Comparison of ENCODE assay signal across 13 mouse cellular contexts in genomic region chr15:85615075-85615474, GRCm38 (mm10). TPM values are rescaled to one million over a fixed set of nuclear protein-coding genes. Genes with fewer than 3 reads are reported as not detected.
DNase-seq lines count a peak whose midpoint lies in the region; ATAC-seq and TF ChIP-seq lines count a peak whose summit lies in the region.
"Had no signal": no experiment of that assay in that cellular context is flagged by ENCODE, and none has a peak within 500 bp of the region (broad histone marks: within the 10 kb centered on the region; RNA-seq: fewer than 3 reads in every experiment).

No protein-coding gene starts in this region.

- TF ChIP-seq POLR2A in heart, adult 2 months (IDR thresholded peaks at IDR 0.05; ENCODE audit: insufficient read depth, low read depth, low read length): no peak

- 44% methylated on average over 22 of the region's 22 CpGs for WGBS in heart, embryonic 14.5 days
- WGBS in heart, adult 2 months: 71% methylated on average over 22 of the region's 22 CpGs
- 44% methylated on average over 22 of the region's 22 CpGs for WGBS in lung, embryonic 15.5 days
- 41% methylated on average over 22 of the region's 22 CpGs for WGBS in embryonic facial prominence, embryonic 13.5 days
- 39% methylated on average over 22 of the region's 22 CpGs for WGBS in stomach, postnatal 0 days

- no peak overlapping the region for H3K4me3 ChIP-seq in heart, embryonic 14.5 days (ENCODE audit: control insufficient read depth in 1 of 2, insufficient read depth in 1 of 2, low read depth in 1 of 2, low read length in 2 of 2)
- no peak overlapping the region for H3K4me3 ChIP-seq in heart, adult 2 months
- no peak overlapping the region for H3K4me3 ChIP-seq in lung, embryonic 15.5 days
- no peak overlapping the region for H3K4me3 ChIP-seq in embryonic facial prominence, embryonic 13.5 days
- H3K4me3 ChIP-seq in stomach, postnatal 0 days (ENCODE audit: low read depth, low read length): no peak overlapping the region
- H3K4me3 ChIP-seq: erythroblast, embryonic 14.5 days had no signal

- peaks cover 3% of the 10 kb centered on the region; the same call in 1 of the 2 replicates for H3K9me3 ChIP-seq in heart, embryonic 14.5 days (ENCODE audit: control insufficient read depth, low read length)
- H3K9me3 ChIP-seq in lung, embryonic 15.5 days: no peaks in the 10 kb centered on the region
- peaks cover 7% of the 10 kb centered on the region for H3K9me3 ChIP-seq in embryonic facial prominence, embryonic 13.5 days
- H3K9me3 ChIP-seq in stomach, postnatal 0 days (ENCODE audit: control insufficient read depth, low read length): 0 out of 2 replicates have a peak, but pooled peaks cover 3% of the 10 kb centered on the region

- no peak for TF ChIP-seq CTCF in heart, adult 2 months (IDR thresholded peaks at IDR 0.05)
- no peak for TF ChIP-seq CTCF in stomach, postnatal 0 days (IDR thresholded peaks at IDR 0.05; ENCODE audit: low read depth)

- TF ChIP-seq EP300 in heart, adult 2 months (IDR thresholded peaks at IDR 0.05; ENCODE audit: insufficient read depth, low read depth, low read length): no peak
- TF ChIP-seq EP300 in stomach, postnatal 0 days (optimal IDR thresholded peaks at IDR 0.05): no peak

- H3K4me2 ChIP-seq in heart, embryonic 14.5 days (ENCODE audit: low read length): peak overlapping the region; percentile 44
- peak overlapping the region; percentile 24; the same call in 1 of the 2 replicates for H3K4me2 ChIP-seq in lung, embryonic 15.5 days
- H3K4me2 ChIP-seq in embryonic facial prominence, embryonic 13.5 days: peak overlapping the region; percentile 40
- H3K4me2 ChIP-seq in stomach, postnatal 0 days (replicated peaks; ENCODE audit: low read depth): no peak overlapping the region

- H3K9ac ChIP-seq in heart, embryonic 14.5 days (ENCODE audit: low read length): 0 out of 2 replicates have a peak overlapping the region, but pooled peaks have one; percentile 8
- H3K9ac ChIP-seq in heart, adult 2 months (ENCODE audit: low read depth, low read length): no peak overlapping the region
- H3K9ac ChIP-seq in lung, embryonic 15.5 days: no peak overlapping the region
- no peak overlapping the region for H3K9ac ChIP-seq in embryonic facial prominence, embryonic 13.5 days
- no peak overlapping the region for H3K9ac ChIP-seq in stomach, postnatal 0 days (ENCODE audit: low read length)

- no peak for ATAC-seq in heart, embryonic 14.5 days (ENCODE audit: insufficient number of reproducible peaks, insufficient read depth, low FRiP score, low read depth)
- no peak for ATAC-seq in lung, embryonic 15.5 days (ENCODE audit: borderline replicate concordance, extremely low read depth, low FRiP score, low TSS enrichment)
- no peak for ATAC-seq in embryonic facial prominence, embryonic 13.5 days (ENCODE audit: insufficient number of reproducible peaks, insufficient read depth, low FRiP score, low TSS enrichment, low read depth)
- ATAC-seq in stomach, postnatal 0 days (ENCODE audit: low FRiP score, low TSS enrichment): no peak

- peaks cover 15% of the 10 kb centered on the region for H3K27me3 ChIP-seq in heart, embryonic 14.5 days (ENCODE audit: control insufficient read depth, insufficient read depth, low read length)
- no peaks in the 10 kb centered on the region for H3K27me3 ChIP-seq in heart, adult 2 months (ENCODE audit: control insufficient read depth, insufficient read depth, low read length)
- peaks cover 18% of the 10 kb centered on the region; the same call in 1 of the 2 replicates for H3K27me3 ChIP-seq in lung, embryonic 15.5 days
- peaks cover 36% of the 10 kb centered on the region for H3K27me3 ChIP-seq in embryonic facial prominence, embryonic 13.5 days
- no peaks in the 10 kb centered on the region for H3K27me3 ChIP-seq in stomach, postnatal 0 days (ENCODE audit: control insufficient read depth, insufficient read depth, low read length)

- no peaks in the 10 kb centered on the region for H3K36me3 ChIP-seq in heart, embryonic 14.5 days (ENCODE audit: control insufficient read depth, insufficient read depth, low read length)
- H3K36me3 ChIP-seq in heart, adult 2 months (ENCODE audit: control insufficient read depth, insufficient read depth, low read length): no peaks in the 10 kb centered on the region; the same call in 1 of the 2 replicates
- no peaks in the 10 kb centered on the region for H3K36me3 ChIP-seq in lung, embryonic 15.5 days
- no peaks in the 10 kb centered on the region for H3K36me3 ChIP-seq in embryonic facial prominence, embryonic 13.5 days
- H3K36me3 ChIP-seq in stomach, postnatal 0 days (ENCODE audit: control insufficient read depth, insufficient read depth, low read length): no peaks in the 10 kb centered on the region

- no peak for DNase-seq in heart, adult 2 months
- DNase-seq in lung, postnatal 4 days: no peak
- no peak for DNase-seq in stomach, postnatal 0 days (ENCODE audit: low spot score)
- no peak for DNase-seq in cerebellum, postnatal 25 days
- DNase-seq in ovary, adult 18-20 months (ENCODE audit: low spot score): no peak
- DNase-seq: cerebellum, adult 11 months; gastrocnemius, postnatal 10 days; lung, postnatal 10 days; right cerebral cortex, adult 18-20 months had no signal

- intact Hi-C loops in heart, adult 2 months (cut with DNase I): loop anchor here (2.0 kb wide), 1 partner anchor 18 kb away; no protein-coding TSS in a partner anchor

- H3K27ac ChIP-seq in heart, embryonic 14.5 days (replicated peaks in 1 of 2; ENCODE audit: control insufficient read depth in 1 of 2, insufficient read depth in 1 of 2, low read depth in 2 of 2, low read length in 2 of 2): no peak overlapping the region
- H3K27ac ChIP-seq in heart, adult 2 months: no peak overlapping the region
- H3K27ac ChIP-seq in lung, embryonic 15.5 days: no peak overlapping the region
- H3K27ac ChIP-seq in embryonic facial prominence, embryonic 13.5 days: no peak overlapping the region
- peak overlapping the region; percentile 67; the same call in 1 of the 2 replicates for H3K27ac ChIP-seq in stomach, postnatal 0 days (replicated peaks)

- H3K79me2 ChIP-seq in heart, adult 2 months (replicated peaks; ENCODE audit: control insufficient read depth, insufficient read depth, low read length): no peaks in the 10 kb centered on the region

- peaks cover 18 to 24% of the 10 kb centered on the region in 2 experiments for H3K4me1 ChIP-seq in heart, embryonic 14.5 days (ENCODE audit: control insufficient read depth in 2 of 2, insufficient read depth in 2 of 2, low read length in 2 of 2)
- H3K4me1 ChIP-seq in heart, adult 2 months (ENCODE audit: control insufficient read depth, insufficient read depth, low read length): peaks cover 18% of the 10 kb centered on the region
- H3K4me1 ChIP-seq in lung, embryonic 15.5 days: peaks cover 45% of the 10 kb centered on the region
- peaks cover 30% of the 10 kb centered on the region for H3K4me1 ChIP-seq in embryonic facial prominence, embryonic 13.5 days
- 0 out of 2 replicates have a peak, but pooled peaks cover 7% of the 10 kb centered on the region for H3K4me1 ChIP-seq in stomach, postnatal 0 days (replicated peaks; ENCODE audit: control insufficient read depth, insufficient read depth)

RNA-seq across cellular contexts. Expression of gene Wnt7b, which starts 32.8 kb away (rescaled TPM):
- 0.23 and 0.41 TPM in 2 replicates for polyA plus RNA-seq in heart, embryonic 14.5 days (2014; fragmentation: Nextera tagmentation; extraction: Ambion mirVana)
- total RNA-seq in heart, adult 2 months (2021): under 1 TPM; 0.14 to 0.18 TPM
- 0.12 and 0.41 TPM in 2 replicates for polyA plus RNA-seq in heart, adult 2 months (2012; rRNA removed)
- 56.5 and 57.6 TPM in 2 replicates for polyA plus RNA-seq in lung, embryonic 15.5 days (2015; fragmentation: Nextera tagmentation; extraction: Ambion mirVana)
- 35.0 and 44.9 TPM in 2 replicates for polyA plus RNA-seq in embryonic facial prominence, embryonic 13.5 days (2015; fragmentation: Nextera tagmentation; extraction: Ambion mirVana)
- 20.6 and 24.4 TPM in 2 replicates for polyA plus RNA-seq in stomach, postnatal 0 days (2015; fragmentation: Nextera tagmentation; extraction: Ambion mirVana)
- polyA plus RNA-seq: erythroblast, embryonic 14.5 days had no signal

Comparison
In these comparisons a context has a peak if more than half of its experiments do, and no peak if none do; other contexts are left out.
1. RNA of gene Wnt7b, which starts 32.8 kb away (polyA plus RNA-seq): 56.5 to 57.6 TPM in lung, embryonic 15.5 days, 35.0 to 44.9 TPM in embryonic facial prominence, embryonic 13.5 days and 20.6 to 24.4 TPM in stomach, postnatal 0 days; 0.12 to 0.41 TPM in heart, adult 2 months and 0.23 to 0.41 TPM in heart, embryonic 14.5 days; every median in the first group is over 10 times any median in the second.